Mouse (Mus musculus) forebrain, embryonic 16.5 days (tissue): ENCODE measurements around the gene Slc25a53. TPM values are rescaled to one million over a fixed set of nuclear protein-coding genes. Genes with fewer than 3 reads are reported as not detected.
A peak's percentile ranks its signal among the peaks of the same experiment; 100 is the strongest.

Experiments
- ATAC-seq: fragments of 200-750 bp; cut with Nextera tagmentation; 2 replicates; pipeline ENCODE4 v1.8.0; 2017; ENCODE audit warnings: mild to moderate bottlenecking, moderate library complexity
- H3K27ac ChIP-seq: fragments of 300-500 bp; sonication (generic); 2 replicates; pipeline ENCODE4 v1.5.1; 2014; ENCODE audit warnings: low read length, control low read depth
- H3K27me3 ChIP-seq: fragments of 300-500 bp; sonication (generic); replicated peaks from 2 replicates; pipeline ENCODE4 v1.6.1; 2014; ENCODE audit warnings: low read length; ENCODE audit not compliant: control insufficient read depth, insufficient read depth
- H3K36me3 ChIP-seq: fragments of 300-500 bp; sonication (generic); 2 replicates; pipeline ENCODE4 v1.6.1; 2014; ENCODE audit not compliant: control insufficient read depth, insufficient read depth
- H3K4me1 ChIP-seq: fragments of 300-500 bp; sonication (generic); replicated peaks from 2 replicates; pipeline ENCODE4 v1.6.1; 2014; ENCODE audit warnings: low read length; ENCODE audit not compliant: control insufficient read depth, insufficient read depth
- H3K4me2 ChIP-seq: fragments of 300-500 bp; sonication (generic); 2 replicates; pipeline ENCODE4 v1.6.1; 2014; ENCODE audit warnings: mild to moderate bottlenecking, low read length, control low read depth
- H3K4me3 ChIP-seq: fragments of 300-500 bp; sonication (generic); replicated peaks from 2 replicates; pipeline ENCODE4 v1.5.1; 2014; ENCODE audit warnings: mild to moderate bottlenecking, low read length, control low read depth
- H3K9ac ChIP-seq: fragments of 300-500 bp; sonication (generic); replicated peaks from 2 replicates; pipeline ENCODE4 v1.6.1; 2014; ENCODE audit warnings: low read depth, low read length, control low read depth
- H3K9me3 ChIP-seq: fragments of 300-500 bp; sonication (generic); 2 replicates; pipeline ENCODE4 v1.6.1; 2016; ENCODE audit warnings: low read length; ENCODE audit not compliant: control insufficient read depth
- WGBS: fragments of 180-500 bp; shearing (Covaris S2); extraction: QIAGEN DNeasy Blood & Tissue Kit; methylation state at CpG from one replicate; pipeline ENCODE4 v1.1.7; 2014; 5-methylcytosine and 5-hydroxymethylcytosine counted together
- polyA plus RNA-seq: library from polyadenylated mRNA; unstranded; fragments of >200 nt; fragmentation: Nextera tagmentation; extraction: Ambion mirVana; gene quantifications from 2 replicates; pipeline ENCODE4 v1.2.1, GENCODE M21; 2015

The Slc25a53 gene
- polyA plus RNA-seq, result 16.2 and 17.2 TPM in 2 replicates

DNA sequence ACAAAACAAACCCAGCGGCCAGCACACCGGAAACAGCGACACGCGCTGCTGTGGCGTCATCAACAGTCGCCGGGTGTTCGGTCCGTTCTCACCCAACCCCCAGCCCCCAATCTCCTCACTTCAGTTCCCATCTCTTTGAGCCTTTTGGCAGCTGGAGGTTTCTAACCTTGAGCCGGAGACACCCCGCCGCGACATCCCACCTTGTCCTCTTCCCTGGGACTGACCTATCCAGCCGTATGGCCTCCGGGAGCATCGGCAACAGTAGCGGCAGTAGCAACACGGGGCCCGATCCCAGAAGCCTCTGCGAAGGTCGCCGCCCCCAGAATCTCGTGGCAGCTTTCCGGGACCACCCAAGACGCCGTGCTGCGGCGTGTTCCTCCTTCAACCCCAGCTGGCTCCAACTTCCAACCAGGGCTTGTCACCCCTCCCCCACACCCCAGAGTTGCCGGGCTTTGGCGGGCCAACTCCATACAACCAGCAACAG, at the start of gene Slc25a53:
TSS of gene Slc25a53 (minus strand) at position 303 of the 484 bp plus-strand sequence.
- peak; percentile 96 for ATAC-seq
- peak within 1 kb of the TSS; percentile 49 for H3K4me3 ChIP-seq

DNA sequence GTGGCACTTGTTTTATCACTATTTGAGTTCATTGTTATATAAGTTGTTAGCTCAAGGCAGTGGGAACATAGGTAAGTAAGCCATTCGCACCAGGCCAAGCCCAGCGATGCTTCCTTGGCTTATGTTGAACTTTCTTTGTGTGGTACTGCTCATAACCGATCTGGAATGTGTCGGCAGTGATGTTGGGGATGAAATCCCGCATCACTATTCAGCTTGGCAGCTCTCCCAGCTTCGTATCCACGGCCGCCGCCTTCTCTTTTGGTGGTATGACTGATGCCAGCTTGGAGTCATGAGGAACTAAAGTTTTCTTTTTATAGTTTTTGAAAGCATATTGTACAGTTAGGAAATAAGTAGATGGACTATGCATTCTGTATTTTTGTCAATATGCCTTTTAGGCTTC, 25.1 kb upstream of the Slc25a53 start:
- 52% methylated on average over 9 of the region's 9 CpGs for WGBS
- H3K4me1 ChIP-seq, result no peaks in the 10 kb centered on the region
- no peaks in the 10 kb centered on the region for H3K27me3 ChIP-seq
- ATAC-seq, result no peak
- no peak overlapping the region for H3K4me2 ChIP-seq
- H3K36me3 ChIP-seq, result no peaks in the 10 kb centered on the region
- H3K27ac ChIP-seq, result no peak overlapping the region
- no peak overlapping the region for H3K9ac ChIP-seq
- H3K4me3 ChIP-seq, result no peak overlapping the region
- no peaks in the 10 kb centered on the region for H3K9me3 ChIP-seq

More for the DNA sequence above, at the start of gene Slc25a53:
- H3K9me3 ChIP-seq, result no peaks in the 10 kb centered on the region
- peak within 1 kb of the TSS; percentile 66 for H3K9ac ChIP-seq
- peaks cover 6% of the 10 kb centered on the region for H3K4me1 ChIP-seq
- H3K27ac ChIP-seq, result peak within 1 kb of the TSS; percentile 84
- no peaks in the 10 kb centered on the region for H3K27me3 ChIP-seq
- peak within 1 kb of the TSS; percentile 70 for H3K4me2 ChIP-seq
- H3K36me3 ChIP-seq, result no peaks in the 10 kb centered on the region
- 14% methylated on average over 31 of the region's 31 CpGs for WGBS

DNA sequence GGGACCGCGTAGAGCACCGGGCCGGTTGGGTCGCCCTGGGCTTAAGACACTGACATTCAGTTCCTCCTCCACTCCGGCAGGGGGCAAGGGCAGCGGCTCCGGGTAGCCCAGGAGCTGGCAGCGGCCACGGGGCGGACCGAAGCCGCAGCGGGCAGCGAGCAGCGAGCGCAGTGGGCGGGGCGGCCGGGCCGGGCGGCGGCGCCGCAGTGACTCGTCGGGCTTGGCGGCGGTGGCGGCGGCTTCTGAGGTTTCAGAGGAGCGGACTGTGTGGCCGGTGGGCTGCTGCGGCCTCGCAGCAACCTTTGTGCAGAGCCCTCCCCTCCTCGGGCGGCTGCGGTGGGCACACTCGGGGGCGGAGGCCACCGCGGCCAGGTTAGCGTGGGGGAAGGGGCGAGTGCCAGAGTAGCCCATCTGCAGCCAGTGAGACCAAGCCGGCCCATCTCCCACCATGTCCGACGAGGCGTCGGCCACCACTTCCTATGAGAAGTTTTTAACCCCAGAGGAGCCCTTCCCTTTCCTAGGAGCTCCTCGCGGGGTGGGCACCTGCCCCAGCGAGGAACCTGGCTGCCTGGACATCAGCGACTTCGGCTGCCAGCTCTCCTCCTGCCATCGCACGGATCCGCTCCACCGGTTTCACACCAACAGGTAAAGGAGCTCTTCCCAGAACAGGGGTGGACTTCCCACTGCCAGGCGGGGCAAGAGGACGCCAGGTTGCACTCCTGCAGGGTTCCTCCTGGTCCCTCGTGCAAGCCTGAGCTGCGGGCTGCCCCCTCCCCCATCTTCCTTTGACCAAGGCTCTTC, 11.5 kb upstream of the Slc25a53 start, which contains the start of gene Fam199x:
TSS of gene Fam199x (plus strand) at position 170 of the 801 bp plus-strand sequence.
- H3K4me2 ChIP-seq, result peak within 1 kb of the TSS; percentile 67
- H3K9me3 ChIP-seq, result no peaks in the 10 kb centered on the region
- peak within 1 kb of the TSS; percentile 73 for H3K4me3 ChIP-seq
- H3K27ac ChIP-seq, result no peak within 1 kb of the TSS
- ATAC-seq, result peak; percentile 96
- H3K9ac ChIP-seq, result peak within 1 kb of the TSS; percentile 74
- no peaks in the 10 kb centered on the region for H3K36me3 ChIP-seq
- H3K4me1 ChIP-seq, result no peaks in the 10 kb centered on the region; the same call in 1 of the 2 replicates
- 16% methylated on average over 36 of the region's 62 CpGs for WGBS
- H3K27me3 ChIP-seq, result no peaks in the 10 kb centered on the region

GRCm38 (mm10) chrX:137049060-137049424, 10.9 kb upstream of the Slc25a53 start:
- Histone ChIP-seq H3K36me3 (no peaks in the 10 kb centered on the region), H3K9ac (peak overlapping the region; percentile 74), H3K27ac (no peak overlapping the region), H3K9me3 (no peaks in the 10 kb centered on the region), H3K4me3 (peak overlapping the region; percentile 73), H3K27me3 (no peaks in the 10 kb centered on the region), H3K4me1 (no peaks in the 10 kb centered on the region; the same call in 1 of the 2 replicates), H3K4me2 (peak overlapping the region; percentile 67)
- WGBS, result 7% methylated on average over 10 of the region's 11 CpGs
- ATAC-seq, result no peak; the same call in 1 of the 2 replicates

GRCm38 (mm10) chrX:137038502-137038901, 400 bp upstream of the Slc25a53 start:
- peak overlapping the region; percentile 49 for H3K4me3 ChIP-seq
- H3K4me2 ChIP-seq, result peak overlapping the region; percentile 54
- peak; percentile 21 for ATAC-seq
- 52% methylated on average over 7 of the region's 7 CpGs for WGBS
- no peaks in the 10 kb centered on the region for H3K9me3 ChIP-seq
- no peaks in the 10 kb centered on the region for H3K36me3 ChIP-seq
- peak overlapping the region; percentile 66; the same call in 1 of the 2 replicates for H3K9ac ChIP-seq
- peaks cover 6% of the 10 kb centered on the region for H3K4me1 ChIP-seq
- H3K27me3 ChIP-seq, result no peaks in the 10 kb centered on the region
- H3K27ac ChIP-seq, result peak overlapping the region; percentile 84

- Histone ChIP-seq H3K4me1 (peaks cover 6% of the 10 kb centered on the region), H3K36me3 (no peaks in the 10 kb centered on the region), H3K9ac (peak overlapping the region; percentile 66), H3K27me3 (no peaks in the 10 kb centered on the region), H3K9me3 (no peaks in the 10 kb centered on the region), H3K27ac (peak overlapping the region; percentile 84), H3K4me3 (peak overlapping the region; percentile 49), H3K4me2 (peak overlapping the region; percentile 70)
- 14% methylated on average over 12 of the region's 12 CpGs for WGBS
- ATAC-seq, result peak; percentile 18
Measured at GRCm38 (mm10) chrX:137037470-137037999, 567 bp downstream of the Slc25a53 start.

DNA sequence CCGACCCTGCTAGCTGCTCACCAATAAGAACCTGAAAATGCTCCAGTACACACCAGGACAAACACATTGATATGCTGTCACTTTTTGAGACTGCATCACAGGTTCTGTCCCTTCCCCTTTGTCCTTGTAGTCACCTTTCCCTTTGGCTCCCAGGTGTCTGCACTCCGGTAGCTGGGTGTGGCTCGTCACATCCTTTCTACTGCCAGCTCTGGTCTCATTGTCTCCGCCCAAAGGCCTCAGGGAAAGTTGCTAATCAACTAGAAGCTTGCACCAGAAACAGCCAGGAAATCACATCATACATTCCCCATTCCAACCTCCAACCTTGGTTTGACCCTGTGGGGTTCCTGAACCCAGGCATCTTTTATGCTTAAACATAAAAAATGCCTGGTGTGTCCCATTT, 3.8 kb downstream of the Slc25a53 start:
- Histone ChIP-seq H3K27ac (no peak overlapping the region), H3K9ac (no peak overlapping the region), H3K4me2 (no peak overlapping the region), H3K36me3 (no peaks in the 10 kb centered on the region), H3K4me1 (peaks cover 6% of the 10 kb centered on the region), H3K4me3 (no peak overlapping the region), H3K27me3 (no peaks in the 10 kb centered on the region), H3K9me3 (no peaks in the 10 kb centered on the region)
- no peak for ATAC-seq
- WGBS, result 83% methylated on average over 4 of the region's 4 CpGs

- no peaks in the 10 kb centered on the region for H3K36me3 ChIP-seq
- WGBS, result 93% methylated on average over 5 of the region's 5 CpGs
- H3K4me3 ChIP-seq, result no peak overlapping the region
- no peak overlapping the region for H3K27ac ChIP-seq
- peaks cover under 1% of the 10 kb centered on the region for H3K4me1 ChIP-seq
- no peaks in the 10 kb centered on the region for H3K27me3 ChIP-seq
- no peaks in the 10 kb centered on the region for H3K9me3 ChIP-seq
- ATAC-seq, result no peak
- H3K4me2 ChIP-seq, result no peak overlapping the region
- no peak overlapping the region for H3K9ac ChIP-seq
Measured at GRCm38 (mm10) chrX:137031726-137032125, 6.4 kb downstream of the Slc25a53 start.

GRCm38 (mm10) chrX:137030916-137031315, 7.2 kb downstream of the Slc25a53 start:
- Histone ChIP-seq H3K4me2 (no peak overlapping the region), H3K36me3 (no peaks in the 10 kb centered on the region), H3K9me3 (no peaks in the 10 kb centered on the region), H3K27me3 (no peaks in the 10 kb centered on the region), H3K4me1 (no peaks in the 10 kb centered on the region), H3K9ac (no peak overlapping the region), H3K4me3 (no peak overlapping the region), H3K27ac (no peak overlapping the region)
- no peak for ATAC-seq
- WGBS, result 94% methylated on average over 8 of the region's 8 CpGs
